Mouse (Mus musculus): Measurements from ENCODE around the gene Gmds. TPM values are rescaled to one million over a fixed set of nuclear protein-coding genes. Genes with fewer than 3 reads are reported as not detected.

Gene Gmds
- total RNA-seq, 2 experiments from 2014 or later = 8.5 to 11.5 TPM

DNA sequence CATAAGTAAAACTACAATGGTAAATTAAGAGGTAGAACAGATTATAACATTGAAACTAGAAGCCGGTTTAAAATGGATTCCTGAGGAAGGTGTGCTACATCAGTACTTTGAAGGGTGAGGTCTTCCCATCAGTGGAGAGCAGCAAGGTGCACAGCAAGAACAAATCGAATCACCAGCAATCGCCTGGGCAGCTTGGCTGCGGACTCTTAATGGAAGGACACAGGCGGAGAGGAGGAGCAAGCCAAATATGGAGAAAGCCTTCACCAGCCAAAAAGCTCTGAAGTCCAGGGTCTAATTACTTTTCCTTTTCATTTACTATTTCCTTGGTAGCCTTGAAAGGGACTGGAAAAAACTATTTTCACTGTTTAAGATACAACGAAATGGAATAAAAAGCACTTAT lies 170.7 kb downstream of the Gmds start:
- no peak for DNase-seq (ENCODE audit: low spot score in 2 of 2)

DNA sequence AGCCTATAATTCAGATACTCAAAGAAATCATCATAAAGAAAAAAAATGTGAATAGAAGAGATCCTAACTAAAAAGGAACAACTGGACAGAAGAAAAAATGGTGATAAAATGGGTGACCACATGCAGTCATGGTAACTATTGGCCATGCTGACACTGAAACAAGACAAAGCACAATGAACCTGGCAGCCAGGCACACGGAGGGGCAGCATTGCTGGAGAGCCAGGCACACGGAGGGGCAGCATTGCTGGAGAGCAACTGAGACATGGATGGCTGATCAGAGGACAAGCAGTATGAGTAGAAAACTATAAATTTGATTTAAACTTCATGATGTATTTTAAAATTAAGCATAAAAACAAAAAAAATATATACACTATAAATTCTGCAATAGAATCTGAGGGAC lies 173.0 kb downstream of the Gmds start:
- no peak for DNase-seq (ENCODE audit: low spot score in 2 of 2)

DNA sequence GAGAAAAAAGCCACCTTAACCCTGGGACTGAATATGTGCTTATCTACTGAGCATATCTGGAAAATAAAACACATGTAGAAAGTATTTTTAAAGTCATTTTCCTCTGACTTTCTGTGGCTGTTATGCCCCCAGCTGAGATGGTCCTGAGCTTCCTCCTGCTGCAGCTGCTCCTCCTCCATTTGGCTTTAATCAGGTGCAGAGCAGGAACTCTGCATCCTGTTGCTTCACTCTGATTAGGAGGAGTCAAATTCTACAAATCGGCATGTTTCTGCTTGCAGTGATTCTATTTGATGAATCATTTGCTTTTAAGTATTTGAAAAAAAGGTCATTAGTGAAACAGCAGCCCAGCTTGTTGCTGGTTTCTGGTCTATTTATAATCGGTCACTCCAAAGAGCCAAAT lies 177.0 kb downstream of the Gmds start:
- no peak for DNase-seq (ENCODE audit: low spot score in 2 of 2)

DNA sequence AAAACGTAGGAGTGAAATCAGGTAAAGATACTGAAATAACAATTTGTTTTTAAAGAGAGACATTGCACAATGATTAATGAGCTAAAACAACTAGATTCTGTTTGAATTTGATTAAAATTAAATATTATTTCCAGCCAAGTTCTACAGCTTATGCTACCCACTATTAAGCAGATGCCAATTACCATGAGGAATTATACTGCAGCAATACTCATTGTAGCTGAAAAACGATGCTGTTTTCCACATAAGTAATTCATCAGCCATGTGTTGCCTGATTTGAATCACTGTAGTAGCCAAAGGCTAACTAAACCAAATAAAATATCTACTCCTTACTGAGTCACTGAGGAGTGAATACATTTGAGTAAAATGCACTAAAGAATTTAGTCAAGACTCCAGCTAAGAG lies 180.3 kb downstream of the Gmds start:
- DNase-seq (ENCODE audit: low spot score in 2 of 2) = no peak

DNA sequence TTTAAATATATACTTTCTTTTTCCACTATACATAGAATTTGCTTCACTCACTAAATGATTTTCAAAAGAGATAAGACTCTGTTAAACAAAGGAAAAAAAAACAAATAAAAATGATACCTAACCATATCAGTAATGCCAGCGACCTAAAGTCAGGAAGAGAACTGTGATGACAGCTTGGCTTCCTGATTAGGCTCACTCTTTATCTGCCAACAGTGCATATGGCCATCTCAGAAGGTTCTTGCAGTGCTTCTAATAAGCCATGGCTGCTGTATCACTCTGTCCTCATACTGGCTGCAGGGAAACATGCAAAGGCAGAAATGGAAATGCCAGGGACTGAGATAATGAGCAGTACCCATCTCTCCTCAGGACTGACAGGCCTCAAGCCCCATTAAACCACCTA lies 192.6 kb downstream of the Gmds start:
- no peak for DNase-seq (ENCODE audit: low spot score in 2 of 2)

DNA sequence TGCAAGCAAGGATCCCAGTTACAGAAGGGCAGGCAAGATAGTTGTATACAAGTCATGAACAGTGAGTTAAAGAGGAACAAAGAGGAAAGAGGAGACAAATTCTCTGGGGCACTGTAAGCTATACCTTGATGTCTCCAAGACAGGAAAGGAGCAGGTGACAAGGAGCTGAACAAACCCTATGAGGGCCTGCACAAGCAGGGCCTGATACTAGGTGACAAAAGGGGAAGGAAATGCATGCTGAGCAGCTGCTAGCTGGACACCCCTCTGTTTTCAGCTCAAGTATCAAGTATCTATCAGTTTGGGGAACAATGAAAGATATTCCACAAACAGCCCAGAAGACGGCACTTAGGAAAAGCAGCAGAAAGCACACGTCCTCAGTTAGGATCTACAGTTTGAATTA lies 193.4 kb downstream of the Gmds start:
- no peak for DNase-seq (ENCODE audit: low spot score in 2 of 2)

DNA sequence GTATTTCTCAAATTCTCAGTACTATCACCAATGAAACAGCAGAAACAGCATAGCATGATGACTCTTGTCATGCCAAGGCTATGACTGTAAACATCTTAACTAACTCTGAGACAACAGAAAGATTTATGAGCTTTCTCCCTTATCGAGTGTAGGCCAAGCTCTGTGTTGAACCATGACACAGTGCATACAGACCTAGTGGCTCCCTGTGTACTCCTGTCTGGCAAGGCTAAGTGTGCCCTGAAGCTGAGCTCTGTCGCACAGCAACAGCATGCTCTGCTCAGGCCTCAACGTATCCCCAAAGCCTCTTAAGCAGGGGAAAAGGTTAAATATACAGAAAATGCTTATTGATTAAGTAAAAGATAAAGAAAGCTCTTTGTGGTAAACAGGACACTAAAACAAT lies 194.9 kb downstream of the Gmds start:
- DNase-seq (ENCODE audit: low spot score in 2 of 2) = no peak

DNA sequence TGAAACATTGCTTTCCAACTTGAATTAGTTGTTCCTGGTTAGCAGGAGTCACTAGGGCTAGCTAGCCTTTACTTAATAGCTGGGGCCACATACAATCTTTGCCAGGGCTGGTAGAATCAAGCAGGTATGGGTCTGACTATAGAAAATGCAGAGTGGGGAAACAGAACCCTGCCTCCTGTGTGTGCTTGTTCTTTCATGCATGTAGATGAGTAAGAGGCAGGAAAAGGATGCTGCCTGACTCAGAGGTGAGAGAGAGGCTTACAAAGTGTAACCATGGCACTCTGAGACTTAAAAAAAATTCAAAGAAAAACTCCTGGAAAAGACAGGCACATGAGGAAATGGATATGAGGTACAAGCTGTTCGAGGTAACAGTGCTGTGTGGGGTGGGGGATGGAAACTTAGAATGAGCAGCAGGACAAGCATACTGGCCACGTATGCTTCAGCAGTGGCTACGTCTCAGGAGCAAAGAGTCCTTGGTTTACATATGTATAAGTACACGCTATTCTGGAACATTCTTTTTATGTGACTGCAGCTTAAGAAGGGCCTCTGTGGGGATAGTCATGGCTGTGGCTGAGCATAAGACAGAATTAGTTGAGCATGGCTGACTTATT lies 203.8 kb downstream of the Gmds start:
- no peak for DNase-seq (ENCODE audit: low spot score in 2 of 2)

DNA sequence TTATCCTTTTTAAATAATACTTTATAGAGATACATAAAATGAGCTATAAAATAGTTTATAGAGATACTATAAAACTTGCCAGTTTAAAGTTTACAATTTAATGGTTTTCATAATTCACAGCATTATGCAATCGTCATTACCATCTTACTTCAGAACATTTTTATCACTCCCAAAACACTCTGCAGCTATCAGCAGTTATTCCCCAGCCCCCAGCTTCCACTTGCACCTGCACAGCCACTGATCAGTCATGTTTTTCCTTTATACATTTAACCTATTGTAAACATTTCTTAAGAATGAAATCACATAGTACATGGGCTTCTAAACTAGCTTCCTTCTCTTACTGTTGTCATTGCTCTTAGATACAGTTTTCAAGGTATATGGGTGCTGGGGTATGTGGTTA lies 208.6 kb downstream of the Gmds start:
- DNase-seq (ENCODE audit: low spot score in 2 of 2) = no peak

DNA sequence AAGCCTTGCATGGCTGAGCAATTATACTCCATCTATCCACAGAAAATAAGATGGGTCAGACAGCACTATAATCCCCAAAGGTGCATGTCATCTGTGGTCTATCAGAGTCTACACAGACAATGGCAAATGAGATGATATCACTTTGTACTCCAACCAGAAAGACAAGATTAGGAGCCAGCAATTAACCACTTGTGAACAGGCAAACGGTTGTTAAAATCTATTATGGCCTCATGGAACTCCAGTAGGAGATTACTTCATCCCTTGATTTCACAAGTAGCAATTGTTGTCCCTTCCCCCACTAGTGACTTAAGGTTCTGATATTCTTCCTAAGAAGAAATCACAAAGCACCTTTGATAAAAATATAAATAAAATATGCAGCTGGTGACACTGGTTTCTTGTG lies 220.2 kb downstream of the Gmds start:
- no peak for DNase-seq (ENCODE audit: low spot score in 2 of 2)

DNA sequence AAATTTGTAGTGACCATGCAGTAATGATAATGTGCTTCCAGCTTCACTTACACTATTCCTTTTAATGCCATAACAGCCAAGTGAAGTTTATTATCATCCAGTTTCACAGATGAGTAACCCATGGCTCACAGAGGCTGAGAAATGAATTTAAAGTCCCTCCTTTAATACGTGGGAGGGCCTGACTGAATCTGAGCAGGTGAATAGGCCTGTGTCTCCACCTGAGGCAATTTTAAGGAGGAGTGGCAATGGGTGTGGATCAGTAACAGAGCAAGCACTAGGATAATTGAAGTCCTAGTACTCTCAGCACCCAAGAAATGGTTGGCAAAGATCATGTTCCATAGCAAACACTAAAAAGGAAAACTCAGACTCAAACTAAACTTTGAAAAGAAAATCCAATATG lies 223.1 kb downstream of the Gmds start:
- no peak for DNase-seq (ENCODE audit: low spot score in 2 of 2)

DNA sequence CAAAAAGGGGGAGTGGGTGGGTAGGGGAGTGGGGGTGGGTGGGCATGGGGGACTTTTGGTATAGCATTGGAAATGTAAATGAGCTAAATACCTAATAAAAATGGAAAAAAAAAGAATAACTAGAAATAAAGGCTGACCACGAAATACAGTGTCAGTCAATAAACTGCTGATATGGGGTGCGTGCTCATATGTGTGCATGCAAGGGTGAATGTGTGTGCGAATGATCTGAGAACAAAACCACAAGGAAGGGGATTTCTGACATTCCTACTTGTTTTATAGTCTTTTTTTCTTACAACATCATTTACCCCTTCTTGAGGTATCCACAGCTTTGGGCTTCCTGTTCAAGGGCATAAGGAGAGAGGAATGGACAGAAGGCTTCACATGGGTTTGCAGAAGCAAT lies 224.7 kb downstream of the Gmds start:
- no peak for DNase-seq (ENCODE audit: low spot score in 2 of 2)

DNA sequence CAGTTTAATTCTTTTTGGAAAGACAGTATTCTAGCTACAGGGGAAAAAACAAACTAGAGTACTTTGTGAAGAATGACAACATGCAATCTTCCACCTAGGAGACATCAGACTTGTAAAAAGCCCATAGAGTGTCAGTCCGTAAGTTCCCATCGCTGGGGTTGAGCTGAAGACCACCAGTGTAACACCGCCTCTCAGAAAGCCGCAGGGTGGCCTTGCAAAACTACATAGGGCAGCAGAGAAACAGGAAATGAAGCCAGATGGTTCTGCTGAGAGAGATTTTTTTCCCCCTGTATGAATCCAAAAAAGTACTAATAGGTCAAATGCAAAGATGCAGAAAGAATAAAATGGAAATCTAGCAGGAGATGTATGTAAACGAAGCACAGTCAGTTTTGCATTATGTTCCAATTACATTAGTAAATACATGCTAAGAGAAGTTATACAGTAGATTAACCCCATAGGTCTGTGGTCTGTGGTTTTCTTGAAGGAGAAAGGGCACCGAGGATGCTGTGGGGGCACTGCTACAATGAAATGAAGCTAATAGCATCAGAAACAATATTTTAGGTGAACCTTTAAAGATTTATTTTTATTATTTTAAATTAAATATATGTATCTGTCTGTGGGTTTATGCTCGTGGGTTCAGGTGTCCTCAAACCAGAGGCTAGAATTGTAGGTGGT lies 250.1 kb downstream of the Gmds start:
- DNase-seq (ENCODE audit: low spot score in 2 of 2) = no peak

DNA sequence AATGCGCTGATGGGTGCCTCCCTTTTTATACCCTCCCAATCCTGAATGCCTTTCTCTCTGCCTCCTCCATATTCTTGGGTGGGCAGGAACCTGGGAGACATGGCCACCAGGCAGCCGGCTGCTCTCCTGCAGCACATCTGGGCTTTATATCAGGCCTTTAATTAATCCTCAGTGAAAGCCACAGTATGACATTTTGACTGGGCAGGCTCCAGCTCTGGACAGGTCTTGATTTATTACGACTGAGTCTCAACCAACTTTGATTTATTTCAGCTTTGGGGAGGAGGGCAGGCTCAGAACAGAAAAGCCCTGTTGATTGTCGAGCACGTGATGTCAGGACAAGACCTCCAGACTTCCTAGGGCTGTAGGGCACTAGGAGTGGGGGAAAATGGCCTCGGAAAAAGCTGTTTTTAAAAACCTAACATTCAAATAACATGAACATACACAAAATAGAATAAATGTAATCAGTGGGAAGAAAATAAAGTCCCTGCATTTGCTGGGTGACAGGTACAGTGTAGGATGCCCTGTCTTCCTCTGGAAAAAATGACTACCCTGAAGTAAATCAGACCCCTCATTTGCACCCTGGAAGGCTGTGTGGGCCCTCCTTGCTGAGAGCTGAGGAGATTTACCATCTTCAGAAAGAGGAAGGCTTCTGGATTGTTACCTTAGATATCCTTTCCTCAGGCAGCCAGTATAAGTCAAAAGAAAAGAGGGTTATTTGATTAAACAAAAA lies 257.9 kb downstream of the Gmds start:
- no peak for DNase-seq (ENCODE audit: low spot score in 2 of 2)

DNA sequence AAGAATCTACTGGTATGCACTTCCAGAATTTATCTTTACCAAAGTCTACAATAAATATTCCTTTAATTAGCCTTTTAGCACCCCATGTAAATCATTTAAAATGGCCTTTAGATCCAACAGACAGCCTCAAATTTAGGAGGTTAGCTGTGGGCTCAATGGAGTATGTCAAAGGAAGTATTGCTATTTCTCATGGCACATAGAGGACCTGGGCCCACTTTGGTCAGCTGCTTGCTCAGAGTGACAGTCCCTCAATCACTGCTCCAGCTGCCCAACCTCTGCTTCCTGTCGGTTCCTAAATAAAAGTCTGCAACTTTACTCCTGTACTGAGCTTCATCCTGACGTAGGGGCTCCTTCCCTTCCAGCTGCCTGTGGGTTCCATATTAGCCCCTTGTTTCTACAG lies 264.9 kb downstream of the Gmds start:
- no peak for DNase-seq (ENCODE audit: low spot score in 2 of 2)

DNA sequence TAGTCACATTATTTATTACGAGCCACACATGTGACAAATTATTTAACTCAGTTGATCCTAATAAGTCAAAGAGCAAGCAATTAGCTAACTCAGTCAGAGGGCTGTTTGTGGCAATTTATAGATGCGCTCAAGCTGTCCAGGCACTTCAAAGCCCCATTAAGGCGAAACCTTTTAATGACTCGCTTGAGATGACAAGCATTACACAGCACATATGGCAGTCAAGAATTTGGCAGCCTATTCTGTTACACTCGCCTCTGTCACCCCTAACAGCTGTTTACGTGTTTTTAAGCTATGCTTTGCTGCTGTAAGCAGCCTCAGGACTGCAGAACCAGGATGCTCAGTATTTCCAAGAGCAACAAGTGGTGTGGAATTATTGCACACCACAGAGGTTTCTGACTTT lies 283.2 kb downstream of the Gmds start:
- DNase-seq (ENCODE audit: low spot score in 2 of 2) = no peak

DNA sequence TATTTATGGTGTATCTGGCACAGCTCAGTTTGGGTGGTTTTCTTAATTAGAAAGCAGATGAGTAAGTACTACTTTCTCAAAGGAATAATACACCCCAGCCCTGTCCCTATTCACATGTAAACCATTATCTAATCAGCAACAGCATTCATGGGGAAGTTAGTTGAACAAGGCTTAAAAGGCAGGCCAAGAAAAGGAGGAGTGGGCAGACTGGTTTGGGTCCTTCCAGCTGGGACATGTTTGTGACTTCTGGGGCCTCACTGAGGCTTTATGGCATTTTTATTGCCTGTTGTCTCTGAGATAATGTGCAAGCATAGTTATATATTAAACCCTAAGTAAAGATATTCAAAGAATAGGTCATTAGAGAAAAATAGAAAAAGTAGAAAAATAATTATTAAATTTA lies 285.0 kb downstream of the Gmds start:
- DNase-seq (ENCODE audit: low spot score in 2 of 2) = no peak

DNA sequence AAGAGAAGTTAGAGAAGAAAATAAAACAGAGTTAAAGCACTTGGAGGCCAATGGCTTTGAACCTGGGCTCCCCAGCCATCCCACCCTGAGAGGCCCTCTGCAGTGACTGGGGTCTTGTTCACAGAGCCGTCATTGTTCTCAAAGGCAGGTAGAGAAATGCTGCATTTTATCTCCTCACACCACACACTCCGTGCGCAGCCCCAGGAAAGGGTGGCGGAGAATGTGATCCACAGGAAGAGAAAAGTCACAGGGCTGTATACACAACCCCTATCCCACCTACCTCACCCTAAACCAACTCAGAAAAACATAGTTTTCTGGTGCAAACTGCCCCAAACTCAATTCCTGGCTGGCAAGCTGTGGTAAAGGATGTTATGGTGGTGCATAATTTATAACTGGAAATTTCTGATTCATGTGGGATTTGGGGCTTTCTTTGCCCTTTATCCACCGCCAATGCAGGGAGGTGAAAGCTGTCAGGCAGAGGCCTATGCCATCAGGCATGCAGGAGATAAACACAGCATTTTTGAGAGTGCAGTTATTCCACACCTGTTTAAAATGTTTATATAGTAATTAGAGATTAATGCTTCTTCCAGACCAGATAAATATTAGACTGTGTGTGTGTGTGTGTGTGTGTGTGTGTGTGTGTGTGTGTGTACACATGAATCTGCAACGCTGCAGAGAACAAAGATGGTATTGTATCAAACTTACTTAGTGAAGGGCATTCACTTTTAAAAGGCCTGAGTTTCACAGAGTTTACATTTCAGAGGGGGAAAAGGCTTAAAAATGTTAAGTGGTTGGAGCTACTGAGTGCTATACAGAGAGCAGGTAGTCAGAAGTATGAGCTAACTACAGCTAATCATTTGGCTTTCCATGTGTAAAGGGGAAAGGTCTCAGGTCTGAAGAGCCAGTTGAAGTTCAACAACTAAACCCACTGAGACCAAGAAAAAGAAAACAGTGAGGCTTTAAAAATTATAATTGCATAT lies 290.3 kb downstream of the Gmds start:
- DNase-seq (ENCODE audit: low spot score in 2 of 2) = no peak

DNA sequence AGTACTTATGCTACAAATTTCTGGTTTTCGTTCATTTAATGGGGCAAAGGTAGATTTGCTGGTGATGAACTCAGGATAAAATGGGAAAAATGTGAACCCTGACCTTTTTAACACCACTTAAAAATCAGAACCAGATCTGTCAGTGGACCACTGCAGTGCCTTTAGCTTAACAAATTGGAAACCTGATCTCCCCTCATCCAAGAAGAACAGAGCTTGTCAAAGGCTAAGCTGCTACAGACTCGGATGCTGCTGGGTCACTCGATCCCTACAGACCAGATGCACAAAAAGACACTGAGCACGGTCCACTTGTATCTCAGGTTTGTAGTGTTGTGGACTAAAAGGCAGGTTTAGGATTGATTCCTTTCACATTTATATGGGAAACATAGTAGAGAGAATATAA lies 291.6 kb downstream of the Gmds start:
- no peak for DNase-seq (ENCODE audit: low spot score in 2 of 2)

DNA sequence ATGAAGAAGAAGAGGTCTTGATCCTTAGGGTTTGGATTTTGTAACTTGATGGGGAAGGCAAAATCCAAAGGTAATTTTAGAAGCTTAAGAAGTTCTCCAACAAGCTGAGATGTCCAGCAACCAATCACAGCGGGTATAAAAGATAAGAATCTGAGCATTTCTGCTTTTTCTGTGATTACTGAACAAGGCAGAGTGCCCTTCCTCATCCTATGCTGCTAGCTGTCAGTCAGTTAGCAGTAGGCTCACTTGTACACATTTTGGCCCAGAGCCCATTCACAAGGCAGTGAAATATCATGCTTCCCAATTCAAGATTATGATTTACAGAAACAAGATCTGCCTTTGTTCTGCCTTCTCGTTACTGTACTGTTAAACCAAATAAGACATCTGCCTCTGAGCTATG lies 295.8 kb downstream of the Gmds start:
- DNase-seq (ENCODE audit: low spot score in 2 of 2) = no peak

DNA sequence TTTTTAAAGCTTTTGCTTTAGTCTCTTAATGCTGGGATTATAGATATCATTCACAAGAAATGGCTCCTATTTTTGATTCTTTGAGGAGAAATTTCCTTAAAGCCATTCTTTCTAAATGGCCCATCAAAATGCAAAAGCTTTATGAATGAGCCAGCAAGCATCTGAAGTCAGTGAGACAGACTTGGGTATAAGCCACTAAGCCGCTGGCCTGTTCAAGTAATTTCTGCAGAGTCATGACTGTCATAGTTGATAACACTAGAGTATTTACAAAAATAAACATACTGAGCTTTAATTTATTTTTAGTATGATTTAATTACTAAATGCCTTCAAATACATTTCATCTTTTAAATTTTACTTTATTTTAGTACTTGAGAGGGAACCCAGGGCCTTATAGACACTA lies 297.7 kb downstream of the Gmds start:
- DNase-seq (ENCODE audit: low spot score in 2 of 2) = no peak

DNA sequence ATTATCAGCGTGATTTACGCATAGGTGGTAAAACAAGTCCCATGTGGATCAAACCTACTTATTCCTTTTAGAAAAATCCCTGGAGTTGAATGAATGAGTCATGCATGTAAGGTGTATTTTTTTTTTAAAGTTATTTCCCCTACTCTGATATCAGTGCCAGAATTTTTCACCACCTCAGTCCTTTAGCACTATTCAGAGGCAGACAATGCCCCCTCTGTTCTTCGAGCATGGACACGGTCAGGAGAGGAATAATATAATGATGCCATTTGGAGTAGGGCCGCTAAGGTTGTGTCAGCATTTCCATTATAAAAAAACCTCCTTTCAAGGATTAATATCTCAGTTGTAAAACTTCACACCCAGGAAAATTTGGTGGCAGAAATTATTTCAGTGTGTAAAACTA lies 301.6 kb downstream of the Gmds start:
- no peak for DNase-seq (ENCODE audit: low spot score in 2 of 2)

Data from adrenal gland, postnatal 4 days (tissue).